Mouse (Mus musculus): ENCODE results near the gene Gtpbp3. TPM values are rescaled to one million over a fixed set of nuclear protein-coding genes. Genes with fewer than 3 reads are reported as not detected.

Gene Gtpbp3
- polyA plus RNA-seq, 1 experiment from 2014 or later, result 14.8 TPM

DNA sequence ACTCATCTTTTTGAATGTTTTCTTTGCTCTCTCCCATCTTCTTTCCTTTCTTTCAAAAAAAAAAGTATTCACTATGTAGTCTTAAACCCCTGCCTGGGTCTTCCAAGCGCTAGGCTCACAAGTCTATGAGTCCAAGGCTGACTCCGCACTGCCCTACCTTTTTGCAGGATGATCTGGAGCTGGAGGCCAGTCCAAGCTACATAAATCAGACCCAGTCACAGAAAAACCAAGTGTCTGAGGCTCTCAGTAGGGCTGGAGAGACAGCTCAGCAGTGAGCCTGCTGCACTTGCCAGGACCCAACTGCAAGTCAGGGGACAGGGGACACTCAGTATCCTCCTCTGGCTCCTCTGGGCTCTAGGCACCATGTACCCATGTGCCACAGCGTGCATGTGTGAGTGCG, 16.4 kb downstream of the Gtpbp3 start:
- no peak for ATAC-seq (ENCODE audit: insufficient read depth, low FRiP score)
- Histone ChIP-seq H3K27me3 (ENCODE audit: control insufficient read depth, insufficient read depth, low read length) (peaks cover 35% of the 10 kb centered on the region), H3K4me3 (replicated peaks; ENCODE audit: low read length) (no peak overlapping the region), H3K4me2 (ENCODE audit: low read depth, low read length) (no peak overlapping the region), H3K27ac (ENCODE audit: low read length) (no peak overlapping the region), H3K4me1 (ENCODE audit: control insufficient read depth, insufficient read depth, low read length) (0 out of 2 replicates have a peak, but pooled peaks cover 6% of the 10 kb centered on the region), H3K9ac (ENCODE audit: low read length) (no peak overlapping the region), H3K9me3 (replicated peaks; ENCODE audit: control insufficient read depth, low read length) (no peaks in the 10 kb centered on the region), H3K36me3 (ENCODE audit: control insufficient read depth, insufficient read depth, low read length) (no peaks in the 10 kb centered on the region)
- WGBS, result 89% methylated on average over 4 of the region's 4 CpGs

DNA sequence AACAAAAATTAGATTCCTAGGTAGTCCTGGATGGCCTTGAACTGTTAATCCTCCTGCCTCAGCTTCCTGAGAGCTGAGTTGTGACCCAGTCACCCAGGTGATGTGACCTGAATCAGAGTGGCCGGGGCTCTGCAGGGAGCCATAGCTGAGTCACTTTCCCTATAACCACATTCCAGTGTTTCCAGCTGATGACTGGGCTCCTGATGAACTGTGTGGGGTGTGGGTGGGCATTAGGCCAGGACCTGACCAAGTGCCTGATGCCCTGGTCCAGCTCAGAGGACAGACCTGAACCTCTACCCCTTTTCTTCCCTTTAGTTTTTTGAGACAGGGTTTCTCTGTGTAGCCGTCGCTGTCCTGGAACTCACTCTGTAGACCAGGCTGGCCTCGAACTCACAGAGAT, 17.4 kb downstream of the Gtpbp3 start:
- H3K36me3 ChIP-seq (ENCODE audit: control insufficient read depth, insufficient read depth, low read length), result no peaks in the 10 kb centered on the region
- H3K27me3 ChIP-seq (ENCODE audit: control insufficient read depth, insufficient read depth, low read length), result peaks cover 39% of the 10 kb centered on the region
- no peak overlapping the region for H3K27ac ChIP-seq (ENCODE audit: low read length)
- no peak overlapping the region for H3K4me3 ChIP-seq (replicated peaks; ENCODE audit: low read length)
- H3K9ac ChIP-seq (ENCODE audit: low read length), result no peak overlapping the region
- H3K4me2 ChIP-seq (ENCODE audit: low read depth, low read length), result no peak overlapping the region
- no peak for ATAC-seq (ENCODE audit: insufficient read depth, low FRiP score)
- WGBS, result 91% methylated on average over 4 of the region's 4 CpGs
- H3K9me3 ChIP-seq (replicated peaks; ENCODE audit: control insufficient read depth, low read length), result no peaks in the 10 kb centered on the region
- H3K4me1 ChIP-seq (ENCODE audit: control insufficient read depth, insufficient read depth, low read length), result 0 out of 2 replicates have a peak, but pooled peaks cover 6% of the 10 kb centered on the region

DNA sequence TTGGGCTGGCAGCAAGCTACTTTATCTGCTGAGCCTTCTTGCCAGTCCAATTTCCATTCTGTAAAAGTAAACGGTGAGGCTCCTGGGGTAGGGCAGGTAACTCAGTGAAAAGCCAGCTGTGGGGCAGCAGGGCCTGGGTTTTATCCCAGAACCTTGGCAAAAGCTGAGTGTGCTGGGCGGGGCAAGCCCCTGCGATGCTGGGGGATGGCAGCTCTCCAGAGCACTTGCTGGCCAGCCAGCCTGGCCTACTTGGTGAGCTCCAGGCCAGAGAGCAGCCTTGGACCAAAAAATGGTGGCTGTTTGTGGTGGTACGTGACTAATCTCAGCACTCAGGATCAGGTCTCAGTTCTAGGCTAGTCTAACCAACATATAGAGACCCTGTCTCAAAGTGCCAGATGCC, 18.1 kb downstream of the Gtpbp3 start:
- H3K4me1 ChIP-seq (ENCODE audit: control insufficient read depth, insufficient read depth, low read length), result 0 out of 2 replicates have a peak, but pooled peaks cover 6% of the 10 kb centered on the region
- H3K4me2 ChIP-seq (ENCODE audit: low read depth, low read length), result no peak overlapping the region
- peaks cover 39% of the 10 kb centered on the region for H3K27me3 ChIP-seq (ENCODE audit: control insufficient read depth, insufficient read depth, low read length)
- H3K9ac ChIP-seq (ENCODE audit: low read length), result no peak overlapping the region
- no peak for ATAC-seq (ENCODE audit: insufficient read depth, low FRiP score)
- no peaks in the 10 kb centered on the region for H3K9me3 ChIP-seq (replicated peaks; ENCODE audit: control insufficient read depth, low read length)
- H3K36me3 ChIP-seq (ENCODE audit: control insufficient read depth, insufficient read depth, low read length), result no peaks in the 10 kb centered on the region
- H3K4me3 ChIP-seq (replicated peaks; ENCODE audit: low read length), result no peak overlapping the region
- 73% methylated on average over 4 of the region's 4 CpGs for WGBS
- no peak overlapping the region for H3K27ac ChIP-seq (ENCODE audit: low read length)

DNA sequence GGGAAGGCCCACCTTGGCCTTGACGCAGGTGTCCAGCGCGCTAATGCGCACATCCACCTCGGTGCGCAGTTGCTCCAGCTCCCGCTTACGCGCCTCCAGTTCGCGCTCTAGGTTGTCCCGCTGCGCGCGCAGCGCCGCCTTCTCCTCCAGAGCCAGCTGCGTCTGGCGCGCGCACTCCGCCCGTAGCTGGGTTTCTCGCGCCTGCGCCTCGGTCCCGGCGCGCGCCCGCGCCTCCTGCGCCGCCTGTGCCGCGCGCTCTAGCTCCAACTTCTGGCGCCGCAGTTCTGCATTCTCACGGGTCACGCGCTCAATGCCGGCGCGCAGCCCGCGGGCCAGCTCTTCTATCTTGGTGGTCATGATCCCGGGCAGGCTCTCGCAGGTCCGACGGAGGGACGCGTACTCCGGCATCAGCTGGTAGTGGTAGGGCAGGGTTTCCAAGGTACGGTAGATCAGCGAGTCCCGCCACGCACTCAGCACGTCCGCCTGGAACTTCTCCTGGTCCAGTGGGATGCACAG, 19.7 kb downstream of the Gtpbp3 start:
- Histone ChIP-seq H3K9me3 (replicated peaks; ENCODE audit: control insufficient read depth, low read length) (no peaks in the 10 kb centered on the region), H3K4me2 (ENCODE audit: low read depth, low read length) (peak overlapping the region; percentile 58), H3K27me3 (ENCODE audit: control insufficient read depth, insufficient read depth, low read length) (peaks cover 39% of the 10 kb centered on the region), H3K27ac (ENCODE audit: low read length) (no peak overlapping the region), H3K9ac (ENCODE audit: low read length) (peak overlapping the region; percentile 44), H3K4me1 (ENCODE audit: control insufficient read depth, insufficient read depth, low read length) (0 out of 2 replicates have a peak, but pooled peaks cover 6% of the 10 kb centered on the region), H3K4me3 (replicated peaks; ENCODE audit: low read length) (peak overlapping the region; percentile 44), H3K36me3 (ENCODE audit: control insufficient read depth, insufficient read depth, low read length) (no peaks in the 10 kb centered on the region)
- under 1% methylated on average over 61 of the region's 61 CpGs for WGBS
- ATAC-seq (ENCODE audit: insufficient read depth, low FRiP score), result peak; percentile 65; the same call in 1 of the 2 replicates

DNA sequence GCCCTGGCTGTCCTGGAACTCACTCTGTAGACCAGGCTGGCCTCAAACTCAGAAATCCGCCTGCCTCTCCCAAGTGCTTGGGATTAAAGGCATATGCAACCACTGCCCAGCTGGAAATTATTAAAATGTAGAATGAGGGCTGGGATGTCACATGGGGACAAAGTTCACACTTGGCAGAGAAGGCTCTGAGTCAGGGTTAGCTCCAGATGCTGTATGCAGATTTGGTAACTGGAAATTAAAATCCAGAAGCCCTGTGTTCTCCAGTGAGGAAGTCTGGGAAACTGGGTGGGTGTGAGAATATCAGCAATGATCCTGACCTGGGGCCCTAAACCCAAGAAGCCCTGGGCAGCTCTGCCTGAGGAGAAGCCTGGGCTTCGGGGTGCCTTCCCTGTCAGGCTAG, 21.4 kb downstream of the Gtpbp3 start:
- H3K4me3 ChIP-seq (replicated peaks; ENCODE audit: low read length), result peak overlapping the region; percentile 11
- H3K27me3 ChIP-seq (ENCODE audit: control insufficient read depth, insufficient read depth, low read length), result peaks cover 39% of the 10 kb centered on the region
- WGBS, result 74% methylated on average over 2 of the region's 2 CpGs
- H3K27ac ChIP-seq (ENCODE audit: low read length), result no peak overlapping the region
- 0 out of 2 replicates have a peak, but pooled peaks cover 6% of the 10 kb centered on the region for H3K4me1 ChIP-seq (ENCODE audit: control insufficient read depth, insufficient read depth, low read length)
- no peaks in the 10 kb centered on the region for H3K9me3 ChIP-seq (replicated peaks; ENCODE audit: control insufficient read depth, low read length)
- H3K4me2 ChIP-seq (ENCODE audit: low read depth, low read length), result no peak overlapping the region; the same call in 1 of the 2 replicates
- H3K9ac ChIP-seq (ENCODE audit: low read length), result peak overlapping the region; percentile 31; the same call in 1 of the 2 replicates
- no peak for ATAC-seq (ENCODE audit: insufficient read depth, low FRiP score)
- H3K36me3 ChIP-seq (ENCODE audit: control insufficient read depth, insufficient read depth, low read length), result no peaks in the 10 kb centered on the region

DNA sequence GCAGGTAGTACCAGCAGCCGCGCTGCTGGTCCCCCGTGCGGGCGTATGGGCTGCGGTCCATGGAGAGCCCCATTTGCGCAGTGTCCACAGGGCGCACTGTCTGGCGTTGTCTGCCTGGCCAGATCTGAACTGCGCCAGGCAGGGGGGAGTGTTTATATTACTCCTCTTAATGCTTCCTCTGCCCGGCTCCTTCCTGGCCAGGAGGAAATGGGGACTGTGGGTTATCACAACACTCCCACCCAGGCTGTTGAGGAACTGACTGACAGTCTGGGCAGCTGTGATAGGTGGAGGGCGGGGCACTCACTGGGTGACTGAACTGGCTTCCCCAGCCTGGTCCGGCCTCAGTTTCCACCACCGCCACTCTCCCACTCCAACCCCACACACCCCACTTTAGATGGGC, 23.7 kb downstream of the Gtpbp3 start, which contains the start of gene Plvap:
Gene Plvap, minus strand, starts transcription at position 109 of the 400 bp plus-strand sequence.
- Histone ChIP-seq H3K9me3 (replicated peaks; ENCODE audit: control insufficient read depth, low read length) (no peaks in the 10 kb centered on the region), H3K4me2 (ENCODE audit: low read depth, low read length) (no peak within 1 kb of the TSS), H3K4me3 (replicated peaks; ENCODE audit: low read length) (peak within 1 kb of the TSS; percentile 11), H3K27me3 (ENCODE audit: control insufficient read depth, insufficient read depth, low read length) (peaks cover 30% of the 10 kb centered on the region), H3K27ac (ENCODE audit: low read length) (no peak within 1 kb of the TSS), H3K4me1 (ENCODE audit: control insufficient read depth, insufficient read depth, low read length) (0 out of 2 replicates have a peak, but pooled peaks cover 6% of the 10 kb centered on the region), H3K36me3 (ENCODE audit: control insufficient read depth, insufficient read depth, low read length) (no peaks in the 10 kb centered on the region), H3K9ac (ENCODE audit: low read length) (no peak within 1 kb of the TSS)
- ATAC-seq (ENCODE audit: insufficient read depth, low FRiP score), result peak; percentile 54
- WGBS, result 27% methylated on average over 14 of the region's 14 CpGs

DNA sequence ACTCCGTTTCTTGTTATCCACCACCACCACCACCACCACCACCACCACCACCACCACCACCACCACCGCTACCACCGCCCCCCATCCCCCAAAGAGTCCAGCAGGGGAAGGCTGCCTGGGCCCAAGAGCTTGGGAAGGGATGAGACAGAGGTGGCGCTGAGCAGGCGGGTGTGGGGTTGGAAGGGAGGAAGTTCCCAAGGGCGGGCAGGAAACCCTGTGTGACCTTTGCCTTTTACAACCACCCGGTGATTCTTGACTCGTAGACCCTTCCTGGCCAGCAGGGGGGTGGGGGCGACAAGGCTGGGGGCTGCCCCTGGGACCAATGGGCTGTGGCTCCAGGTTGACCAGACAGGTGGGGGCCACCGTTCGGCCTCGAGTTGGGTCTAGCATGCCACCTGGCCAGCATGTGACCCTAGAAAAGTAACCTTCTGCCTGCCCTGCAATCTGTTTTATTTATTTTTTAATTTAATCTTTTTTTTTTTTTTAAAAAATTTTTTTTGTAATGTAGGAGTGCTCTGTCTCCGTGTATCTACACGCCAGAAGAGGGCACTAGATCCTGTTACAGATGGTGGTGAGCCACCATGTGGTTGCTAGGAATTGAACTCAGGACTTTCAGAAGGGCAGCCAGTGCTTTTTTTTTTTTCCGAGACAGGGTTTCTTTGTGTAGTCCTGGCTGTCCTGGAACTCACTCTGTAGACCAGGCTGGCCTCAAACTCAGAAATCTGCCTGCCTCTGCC, 25.3 kb downstream of the Gtpbp3 start:
- Histone ChIP-seq H3K27ac (ENCODE audit: low read length) (no peak overlapping the region), H3K27me3 (ENCODE audit: control insufficient read depth, insufficient read depth, low read length) (peaks cover 15% of the 10 kb centered on the region), H3K4me2 (ENCODE audit: low read depth, low read length) (no peak overlapping the region), H3K4me1 (ENCODE audit: control insufficient read depth, insufficient read depth, low read length) (no peaks in the 10 kb centered on the region), H3K9me3 (replicated peaks; ENCODE audit: control insufficient read depth, low read length) (no peaks in the 10 kb centered on the region), H3K4me3 (replicated peaks; ENCODE audit: low read length) (no peak overlapping the region), H3K36me3 (ENCODE audit: control insufficient read depth, insufficient read depth, low read length) (no peaks in the 10 kb centered on the region), H3K9ac (ENCODE audit: low read length) (no peak overlapping the region)
- ATAC-seq (ENCODE audit: insufficient read depth, low FRiP score), result no peak
- WGBS, result 62% methylated on average over 13 of the region's 15 CpGs

DNA sequence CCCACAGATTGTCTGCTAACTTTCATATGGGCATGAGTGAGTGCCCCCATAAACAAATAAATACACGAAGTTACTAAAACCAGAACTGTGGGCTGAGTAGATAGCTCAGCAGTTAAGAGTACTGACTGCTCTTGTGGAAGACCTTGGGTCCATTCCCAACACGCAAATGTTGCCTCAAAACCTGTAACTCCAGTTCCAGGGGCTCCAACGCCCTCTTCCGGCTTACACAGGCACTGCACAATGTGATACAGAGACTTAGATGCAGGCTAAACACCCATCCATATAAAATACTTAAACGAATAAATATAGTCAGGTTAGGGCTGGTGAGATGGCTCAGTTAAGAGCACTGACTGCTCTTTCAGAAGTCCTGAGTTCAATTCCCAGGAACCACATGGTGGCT, 27.1 kb downstream of the Gtpbp3 start:
- 64% methylated on average over 5 of the region's 5 CpGs for WGBS
- H3K27me3 ChIP-seq (ENCODE audit: control insufficient read depth, insufficient read depth, low read length), result no peaks in the 10 kb centered on the region
- no peak for ATAC-seq (ENCODE audit: insufficient read depth, low FRiP score)

DNA sequence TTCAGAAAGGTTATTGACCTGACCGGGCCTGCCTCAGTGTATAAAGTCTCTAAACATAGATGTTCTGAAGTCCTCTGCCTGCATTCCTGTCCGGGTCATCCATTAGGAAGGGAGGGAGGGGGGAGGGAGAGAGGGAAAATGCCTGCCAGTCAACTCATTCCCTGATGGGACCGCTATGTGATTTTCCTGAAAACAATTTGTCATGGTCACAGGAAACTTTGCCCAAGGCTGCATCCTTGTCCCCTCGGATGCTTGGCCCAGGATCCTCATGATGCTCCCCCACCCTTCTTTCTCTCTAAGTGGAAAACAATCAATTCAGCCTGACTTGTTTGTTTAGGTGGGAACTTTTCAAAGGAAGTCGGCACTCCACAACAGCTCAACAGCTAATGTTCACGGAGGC, 28.9 kb downstream of the Gtpbp3 start:
- no peak for ATAC-seq (ENCODE audit: insufficient read depth, low FRiP score)

More for the DNA sequence above, 27.1 kb downstream of the Gtpbp3 start:
- H3K4me3 ChIP-seq (replicated peaks; ENCODE audit: low read length), result no peak overlapping the region
- no peak overlapping the region for H3K4me2 ChIP-seq (ENCODE audit: low read depth, low read length)
- no peaks in the 10 kb centered on the region for H3K9me3 ChIP-seq (replicated peaks; ENCODE audit: control insufficient read depth, low read length)
- H3K4me1 ChIP-seq (ENCODE audit: control insufficient read depth, insufficient read depth, low read length), result no peaks in the 10 kb centered on the region
- no peaks in the 10 kb centered on the region for H3K36me3 ChIP-seq (ENCODE audit: control insufficient read depth, insufficient read depth, low read length)
- no peak overlapping the region for H3K9ac ChIP-seq (ENCODE audit: low read length)
- H3K27ac ChIP-seq (ENCODE audit: low read length), result no peak overlapping the region

More for the DNA sequence above, 28.9 kb downstream of the Gtpbp3 start:
- 7% methylated on average over 6 of the region's 6 CpGs for WGBS
- Histone ChIP-seq H3K27me3 (ENCODE audit: control insufficient read depth, insufficient read depth, low read length) (no peaks in the 10 kb centered on the region), H3K27ac (ENCODE audit: low read length) (no peak overlapping the region), H3K9ac (ENCODE audit: low read length) (no peak overlapping the region), H3K4me2 (ENCODE audit: low read depth, low read length) (no peak overlapping the region), H3K36me3 (ENCODE audit: control insufficient read depth, insufficient read depth, low read length) (no peaks in the 10 kb centered on the region), H3K4me1 (ENCODE audit: control insufficient read depth, insufficient read depth, low read length) (no peaks in the 10 kb centered on the region), H3K9me3 (replicated peaks; ENCODE audit: control insufficient read depth, low read length) (no peaks in the 10 kb centered on the region), H3K4me3 (replicated peaks; ENCODE audit: low read length) (no peak overlapping the region)

Measured in stomach, embryonic 16.5 days (tissue).